21 mouse cellular contexts compared by ENCODE assay signal in the genomic region with DNA sequence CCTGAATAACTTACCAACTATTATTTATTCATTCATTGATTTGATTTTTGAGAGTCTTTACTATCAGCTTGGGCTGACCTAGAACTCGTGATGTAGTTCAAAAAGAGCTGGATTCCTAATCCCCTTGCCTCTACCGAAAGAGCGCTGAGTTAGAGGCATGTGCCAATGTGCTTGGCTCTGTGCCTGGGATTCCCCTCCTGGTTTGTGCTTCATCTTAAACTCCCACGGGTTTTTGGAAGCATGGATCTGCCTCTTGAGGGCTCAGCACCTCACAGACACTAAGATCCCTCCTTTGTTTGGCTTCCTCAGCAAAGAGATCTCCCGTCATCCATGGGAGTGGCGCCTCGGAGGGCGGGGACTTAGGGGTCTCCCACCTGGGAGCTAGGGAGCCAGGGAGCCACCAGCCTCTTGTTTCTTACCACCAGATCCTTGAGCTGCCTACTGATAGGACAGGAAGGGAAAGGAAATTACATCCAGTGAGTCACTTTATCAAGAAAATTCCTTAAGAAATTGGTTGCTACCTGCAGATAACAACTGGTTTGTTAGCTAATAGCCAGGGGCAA. TPM values are rescaled to one million over a fixed set of nuclear protein-coding genes. Genes with fewer than 3 reads are reported as not detected.
DNase-seq lines count a peak whose midpoint lies in the region; ATAC-seq and TF ChIP-seq lines count a peak whose summit lies in the region.
"Had no signal": no experiment of that assay in that cellular context is flagged by ENCODE, and none has a peak within 500 bp of the region (broad histone marks: within the 10 kb centered on the region; RNA-seq: fewer than 3 reads in every experiment).

No protein-coding gene starts in this region.

- intact Hi-C loops in left cerebral cortex, adult 2 months (cut with DNase I): no loop called here

- 36% methylated on average over 8 of the region's 8 CpGs for WGBS in cerebellum, adult 2 months
- WGBS in lung, embryonic 14.5 days: 44% methylated on average over 8 of the region's 8 CpGs

- peak; percentile 39 to 41 for DNase-seq in cerebellum, postnatal 10 days
- DNase-seq in cerebellum, adult 2 months: no peak
- DNase-seq in left cerebral cortex, adult 18-20 months (ENCODE audit: low spot score in 2 of 2): peak; percentile 18 to 30
- no peak for DNase-seq in left cerebral cortex, adult 2 months (ENCODE audit: extremely low spot score in 1 of 2, low spot score in 2 of 2)
- DNase-seq in lung, embryonic 14.5 days: peak; percentile 21
- DNase-seq in lung, postnatal 25 days (ENCODE audit: low spot score): no peak
- DNase-seq in ZHBTc4 (ENCODE audit: low read depth, low spot score): peak; percentile 5
- no peak for DNase-seq in urinary bladder, postnatal 25 days (ENCODE audit: low spot score)
- DNase-seq: adrenal gland, postnatal 10 days; B cell, adult 2 months; cerebellum, adult 8-10 months; cerebellum, postnatal 25 days; gastrocnemius, postnatal 10 days; heart, postnatal 10 days; heart, postnatal 4 days had no signal

- H3K4me3 ChIP-seq in cerebellum, adult 2 months (replicated peaks; ENCODE audit: insufficient read depth, low read depth, low read length): no peak overlapping the region
- no peak overlapping the region for H3K4me3 ChIP-seq in left cerebral cortex, adult 2 months
- H3K4me3 ChIP-seq in lung, embryonic 14.5 days (ENCODE audit: low read depth, low read length): no peak overlapping the region
- H3K4me3 ChIP-seq: embryonic facial prominence, embryonic 12.5 days; forebrain, embryonic 15.5 days; hindbrain, embryonic 12.5 days had no signal

- ATAC-seq in lung, embryonic 14.5 days (ENCODE audit: insufficient read depth): no peak
- ATAC-seq: CD4-positive, CD25-positive, alpha-beta regulatory T cell, adult 4 months; forebrain, embryonic 15.5 days; hindbrain, embryonic 16.5 days had no signal

- H3K4me2 ChIP-seq in lung, embryonic 14.5 days: no peak overlapping the region
- H3K4me2 ChIP-seq: embryonic facial prominence, embryonic 12.5 days; forebrain, embryonic 15.5 days; hindbrain, embryonic 12.5 days had no signal

- no peaks in the 10 kb centered on the region for H3K36me3 ChIP-seq in lung, embryonic 14.5 days (ENCODE audit: insufficient read depth)
- H3K36me3 ChIP-seq: embryonic facial prominence, embryonic 12.5 days; forebrain, embryonic 15.5 days; G1E; hindbrain, embryonic 12.5 days had no signal

- TF ChIP-seq POLR2A in cerebellum, adult 2 months (IDR thresholded peaks at IDR 0.05; ENCODE audit: borderline replicate concordance, insufficient read depth, low read length): no peak

- no peak for TF ChIP-seq CTCF in cerebellum, adult 2 months (IDR thresholded peaks at IDR 0.05; ENCODE audit: borderline replicate concordance, insufficient read depth, low read depth, low read length)
- no peak for TF ChIP-seq CTCF in left cerebral cortex, adult 2 months (IDR thresholded peaks at IDR 0.05)
- TF ChIP-seq CTCF in lung, embryonic 14.5 days (IDR thresholded peaks at IDR 0.05; ENCODE audit: low read depth): no peak

- no peak overlapping the region for H3K27ac ChIP-seq in cerebellum, adult 2 months (ENCODE audit: insufficient read depth, low read length)
- no peak overlapping the region for H3K27ac ChIP-seq in left cerebral cortex, adult 2 months
- H3K27ac ChIP-seq in lung, embryonic 14.5 days (ENCODE audit: low read depth): no peak overlapping the region
- H3K27ac ChIP-seq: embryonic facial prominence, embryonic 12.5 days; forebrain, embryonic 15.5 days; hindbrain, embryonic 12.5 days had no signal

- H3K9ac ChIP-seq in lung, embryonic 14.5 days: no peak overlapping the region
- H3K9ac ChIP-seq: embryonic facial prominence, embryonic 12.5 days; forebrain, embryonic 15.5 days; hindbrain, embryonic 12.5 days had no signal

- no peaks in the 10 kb centered on the region for H3K4me1 ChIP-seq in cerebellum, adult 2 months (ENCODE audit: control insufficient read depth, insufficient read depth, low read length)
- H3K4me1 ChIP-seq in lung, embryonic 14.5 days (ENCODE audit: insufficient read depth): no peaks in the 10 kb centered on the region
- H3K4me1 ChIP-seq: embryonic facial prominence, embryonic 12.5 days; forebrain, embryonic 15.5 days; hindbrain, embryonic 12.5 days had no signal

- H3K27me3 ChIP-seq in cerebellum, adult 2 months (ENCODE audit: control insufficient read depth, insufficient read depth, low read length): no peaks in the 10 kb centered on the region
- no peaks in the 10 kb centered on the region for H3K27me3 ChIP-seq in lung, embryonic 14.5 days (ENCODE audit: insufficient read depth, low read length)
- H3K27me3 ChIP-seq: embryonic facial prominence, embryonic 12.5 days; forebrain, embryonic 15.5 days; hindbrain, embryonic 12.5 days had no signal

- no peaks in the 10 kb centered on the region for H3K9me3 ChIP-seq in lung, embryonic 14.5 days (ENCODE audit: low read depth, low read length)
- H3K9me3 ChIP-seq: embryonic facial prominence, embryonic 12.5 days; forebrain, embryonic 15.5 days; hindbrain, embryonic 12.5 days had no signal

RNA-seq across cellular contexts. Expression of gene Zfp536, which starts 41.5 kb away (rescaled TPM):
- 38.5 and 40.0 TPM in 2 replicates for polyA plus RNA-seq in cerebellum, adult 2 months (2012; rRNA removed)
- 10 to 100 TPM; 35.1 to 40.3 TPM for total RNA-seq in left cerebral cortex, adult 18-20 months (2021)
- 10 to 100 TPM; 35.1 to 43.5 TPM for total RNA-seq in left cerebral cortex, adult 2 months (2021)
- polyA plus RNA-seq in lung, embryonic 14.5 days (2014; fragmentation: Nextera tagmentation; extraction: Ambion mirVana): 13.1 and 13.7 TPM in 2 replicates
- polyA plus RNA-seq: G1E had no signal

Comparison
In these comparisons a context has a peak if more than half of its experiments do, and no peak if none do; other contexts are left out.
1. DNase-seq: peak in cerebellum, postnatal 10 days (2 of 2), left cerebral cortex, adult 18-20 months (2 of 2), lung, embryonic 14.5 days (single experiment) and ZHBTc4 (single experiment); none in cerebellum, adult 2 months (0 of 2), left cerebral cortex, adult 2 months (0 of 2), lung, postnatal 25 days (single experiment) and urinary bladder, postnatal 25 days (single experiment).